In the genomic region with DNA sequence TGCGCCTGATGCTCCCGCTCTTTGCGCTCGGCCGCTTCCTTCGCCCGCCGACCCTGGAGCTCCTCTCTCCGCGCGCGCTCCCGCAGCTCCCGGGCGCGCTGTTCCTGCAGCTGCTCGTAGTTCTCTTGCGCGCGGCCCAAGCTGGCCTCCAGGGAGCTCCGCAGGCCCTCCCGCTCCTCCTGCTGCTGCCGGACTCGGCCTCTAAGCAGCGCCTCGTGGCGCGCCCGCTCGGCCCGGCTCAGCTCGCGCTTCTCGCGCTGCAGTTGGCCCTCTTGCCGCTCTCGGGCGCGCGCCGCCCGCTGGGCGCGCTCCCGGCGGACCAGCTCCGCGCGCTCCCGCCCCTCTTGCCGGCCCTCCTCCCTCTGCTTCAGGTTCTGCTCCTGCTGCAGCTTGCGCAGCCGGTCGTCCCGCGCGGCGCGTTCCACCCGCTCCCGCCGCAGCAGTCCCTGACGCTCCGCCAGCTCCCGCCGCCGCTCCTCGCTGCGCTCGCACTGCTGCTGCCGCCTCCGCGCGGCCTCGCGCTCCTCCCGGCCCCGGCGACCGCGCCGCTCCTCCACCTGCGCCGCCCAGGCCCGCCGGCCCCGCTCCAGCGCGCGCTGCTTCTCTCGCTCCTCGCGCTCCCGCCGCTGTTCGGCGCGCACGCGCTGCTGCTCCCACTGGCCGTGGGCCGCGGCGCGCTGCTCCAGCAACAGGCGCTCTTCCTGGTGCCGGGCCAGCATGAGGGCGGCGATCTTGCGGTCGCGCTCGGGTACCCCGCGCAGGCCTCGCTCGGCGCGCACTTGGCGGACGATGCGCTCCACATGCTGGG, we compare ENCODE assay signal across 8 mouse cellular contexts. TPM values are rescaled to one million over a fixed set of nuclear protein-coding genes. Genes with fewer than 3 reads are reported as not detected.
DNase-seq lines count a peak whose midpoint lies in the region; ATAC-seq and TF ChIP-seq lines count a peak whose summit lies in the region.

No protein-coding gene starts in this region.

- no peaks in the 10 kb centered on the region for H3K36me3 ChIP-seq in intestine, embryonic 15.5 days
- no peaks in the 10 kb centered on the region for H3K36me3 ChIP-seq in liver, postnatal 0 days (replicated peaks; ENCODE audit: insufficient read depth, low read length)
- H3K36me3 ChIP-seq in neural tube, embryonic 15.5 days = peaks cover 40% of the 10 kb centered on the region

- DNase-seq in ZHBTc4 (ENCODE audit: low read depth, low spot score) = peak; percentile 94
- peak; percentile 62 for DNase-seq in cerebellum, adult 9-11 months
- peak; percentile 74 for DNase-seq in gastrocnemius, postnatal 14 days
- DNase-seq in liver, postnatal 0 days = peak; percentile 43
- peak; percentile 78 for DNase-seq in yolk sac, embryonic 10.5 days (ENCODE audit: low spot score)

- no peaks in the 10 kb centered on the region for H3K9me3 ChIP-seq in intestine, embryonic 15.5 days
- H3K9me3 ChIP-seq in liver, postnatal 0 days (ENCODE audit: low read length) = no peaks in the 10 kb centered on the region
- H3K9me3 ChIP-seq in neural tube, embryonic 15.5 days (replicated peaks) = no peaks in the 10 kb centered on the region

- peak overlapping the region; percentile 62 for H3K4me3 ChIP-seq in intestine, embryonic 15.5 days (replicated peaks)
- peak overlapping the region; percentile 43 for H3K4me3 ChIP-seq in liver, postnatal 0 days (ENCODE audit: low read depth, low read length)
- peak overlapping the region; percentile 66 for H3K4me3 ChIP-seq in neural tube, embryonic 15.5 days (replicated peaks)

- TF ChIP-seq CTCF in liver, postnatal 0 days (IDR thresholded peaks at IDR 0.05; ENCODE audit: low read depth) = no peak

- WGBS in intestine, embryonic 15.5 days = under 1% methylated on average over 119 of the region's 122 CpGs
- 1% methylated on average over 104 of the region's 122 CpGs for whole genome bisulfite sequencing in liver, postnatal 0 days (ENCODE audit: insufficient replicate concordance)
- 2% methylated on average over 107 of the region's 122 CpGs for WGBS in neural tube, embryonic 15.5 days

- peak overlapping the region; percentile 56 for H3K9ac ChIP-seq in intestine, embryonic 15.5 days
- H3K9ac ChIP-seq in liver, postnatal 0 days (replicated peaks) = no peak overlapping the region
- peak overlapping the region; percentile 89 for H3K9ac ChIP-seq in neural tube, embryonic 15.5 days (replicated peaks)

- peaks cover 28% of the 10 kb centered on the region for H3K4me1 ChIP-seq in intestine, embryonic 15.5 days (replicated peaks)
- peaks cover 19% of the 10 kb centered on the region for H3K4me1 ChIP-seq in liver, postnatal 0 days (ENCODE audit: insufficient read depth)
- H3K4me1 ChIP-seq in neural tube, embryonic 15.5 days = peaks cover 39% of the 10 kb centered on the region

- no peak for TF ChIP-seq EP300 in liver, postnatal 0 days (IDR thresholded peaks at IDR 0.05; ENCODE audit: low read depth)

- H3K27ac ChIP-seq in intestine, embryonic 15.5 days = peak overlapping the region; percentile 18; the same call in 1 of the 2 replicates
- H3K27ac ChIP-seq in liver, postnatal 0 days (ENCODE audit: low read depth) = no peak overlapping the region
- peak overlapping the region; percentile 96 for H3K27ac ChIP-seq in neural tube, embryonic 15.5 days (replicated peaks)

- peaks cover 55% of the 10 kb centered on the region for H3K27me3 ChIP-seq in intestine, embryonic 15.5 days (replicated peaks)
- H3K27me3 ChIP-seq in liver, postnatal 0 days (ENCODE audit: insufficient read depth, low read length) = peaks cover 73% of the 10 kb centered on the region
- H3K27me3 ChIP-seq in neural tube, embryonic 15.5 days (replicated peaks) = no peaks in the 10 kb centered on the region

- peak; percentile 90 for ATAC-seq in intestine, embryonic 15.5 days
- ATAC-seq in liver, postnatal 0 days = peak; percentile 40; the same call in 1 of the 2 replicates
- ATAC-seq in neural tube, embryonic 15.5 days (ENCODE audit: low FRiP score) = peak; percentile 68
- ATAC-seq in frontal cortex, adult (ENCODE audit: low TSS enrichment) = no peak

- intact Hi-C loops in gastrocnemius, postnatal 14 days (cut with DNase I; ENCODE audit: low total_unique reads) = no loop called here

- H3K4me2 ChIP-seq in intestine, embryonic 15.5 days (replicated peaks) = peak overlapping the region; percentile 99
- H3K4me2 ChIP-seq in liver, postnatal 0 days (ENCODE audit: low read depth, low read length) = peak overlapping the region; percentile 70
- H3K4me2 ChIP-seq in neural tube, embryonic 15.5 days = peak overlapping the region; percentile 83

RNA-seq across cellular contexts. Expression of a gene that starts 2.5 kb away (rescaled TPM):
- total RNA-seq in gastrocnemius, postnatal 14 days (2021) = under 1 TPM in 1 of 2 experiments, not detected in 1; 0.07 TPM
- polyA plus RNA-seq in intestine, embryonic 15.5 days (2015; fragmentation: Nextera tagmentation; extraction: Ambion mirVana) = 0.10 and 0.15 TPM in 2 replicates
- not detected in 2 replicates for polyA plus RNA-seq in liver, postnatal 0 days (2015; fragmentation: Nextera tagmentation; extraction: Ambion mirVana)
- 1.5 and 2.1 TPM in 2 replicates for polyA plus RNA-seq in neural tube, embryonic 15.5 days (2015; fragmentation: Nextera tagmentation; extraction: Ambion mirVana)

RNA-seq across cellular contexts. Expression of a gene that starts 32.4 kb away (rescaled TPM):
- total RNA-seq in gastrocnemius, postnatal 14 days (2021) = 10 to 100 TPM; 27.8 to 28.7 TPM
- 16.9 and 18.7 TPM in 2 replicates for polyA plus RNA-seq in intestine, embryonic 15.5 days (2015; fragmentation: Nextera tagmentation; extraction: Ambion mirVana)
- 8.6 and 10.8 TPM in 2 replicates for polyA plus RNA-seq in liver, postnatal 0 days (2015; fragmentation: Nextera tagmentation; extraction: Ambion mirVana)
- polyA plus RNA-seq in neural tube, embryonic 15.5 days (2015; fragmentation: Nextera tagmentation; extraction: Ambion mirVana) = 9.1 and 11.9 TPM in 2 replicates

Comparison
In these comparisons a context has a peak if more than half of its experiments do, and no peak if none do; other contexts are left out.
1. DNase-seq: peak in every context shown above with its lines; median percentile 94 in ZHBTc4; 78 in yolk sac, embryonic 10.5 days; 74 in gastrocnemius, postnatal 14 days; 62 in cerebellum, adult 9-11 months; 43 in liver, postnatal 0 days.